In the genomic region with DNA sequence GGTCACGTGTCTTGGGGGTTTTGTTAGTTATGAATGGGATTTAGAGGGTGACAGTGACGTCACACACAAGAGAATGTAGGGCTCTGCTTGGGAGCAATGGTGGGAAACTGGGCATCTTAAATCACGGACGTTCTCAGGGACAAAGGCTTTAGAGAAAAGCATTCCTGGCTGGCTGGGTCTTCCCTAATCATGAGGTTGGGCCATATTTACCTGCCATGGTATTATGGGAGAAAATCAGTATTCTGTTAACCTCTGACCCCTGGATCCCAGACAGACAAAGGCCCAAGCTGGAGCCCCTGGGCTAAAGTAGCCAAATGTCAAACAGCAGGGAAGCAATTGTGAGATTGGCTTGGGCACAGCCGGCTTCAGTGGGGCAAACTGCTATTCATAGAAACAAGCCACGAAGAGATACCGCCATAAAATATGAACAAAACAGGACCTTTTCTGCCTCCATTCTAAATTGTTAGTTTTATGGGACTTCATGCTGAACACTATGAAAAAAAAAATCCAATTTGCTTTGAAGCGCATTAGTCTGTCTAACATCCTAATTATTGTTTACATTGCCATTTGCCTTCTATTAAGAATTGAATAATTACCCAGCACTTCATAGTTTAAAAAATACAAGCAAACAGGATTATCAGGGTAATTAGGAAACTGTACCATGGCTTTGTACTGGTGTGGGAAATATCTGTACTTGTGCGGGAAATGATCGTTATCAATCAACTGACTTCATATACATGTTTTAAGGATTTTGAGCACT, we compare ENCODE assay signal across 15 mouse cellular contexts. TPM values are rescaled to one million over a fixed set of nuclear protein-coding genes. Genes with fewer than 3 reads are reported as not detected.
DNase-seq lines count a peak whose midpoint lies in the region; ATAC-seq lines count a peak whose summit lies in the region.
"Had no signal": no experiment of that assay in that cellular context is flagged by ENCODE, and none has a peak within 500 bp of the region (broad histone marks: within the 10 kb centered on the region; RNA-seq: fewer than 3 reads in every experiment).

No protein-coding gene starts in this region.

- DNase-seq in midbrain, embryonic 10.5 days (ENCODE audit: low spot score), result peak; percentile 76
- peak; percentile 39 for DNase-seq in limb, embryonic 10.5 days (ENCODE audit: low spot score)
- DNase-seq in retina, embryonic 14.5 days (ENCODE audit: low spot score), result peak; percentile 70
- no peak for DNase-seq in kidney, adult 18-20 months
- DNase-seq in ovary, postnatal 10 days (ENCODE audit: low spot score), result no peak
- DNase-seq in heart, postnatal 4 days, result no peak
- DNase-seq: B cell, adult 2 months; cerebellum, adult 11-12 months; heart, postnatal 36 days; left cerebral cortex, postnatal 4 days had no signal

- H3K27ac ChIP-seq in midbrain, embryonic 10.5 days (replicated peaks), result peak overlapping the region; percentile 79
- H3K27ac ChIP-seq in midbrain, embryonic 15.5 days, result no peak overlapping the region
- H3K27ac ChIP-seq in forebrain, embryonic 12.5 days, result 0 out of 2 replicates have a peak overlapping the region, but pooled peaks have one; percentile 9
- no peak overlapping the region for H3K27ac ChIP-seq in limb, embryonic 10.5 days
- H3K27ac ChIP-seq: kidney, embryonic 15.5 days had no signal

- peaks cover 43% of the 10 kb centered on the region for H3K27me3 ChIP-seq in midbrain, embryonic 10.5 days (ENCODE audit: low read depth, poor library complexity, severe bottlenecking)
- no peaks in the 10 kb centered on the region for H3K27me3 ChIP-seq in midbrain, embryonic 15.5 days (replicated peaks)
- H3K27me3 ChIP-seq in forebrain, embryonic 12.5 days, result no peaks in the 10 kb centered on the region
- H3K27me3 ChIP-seq in limb, embryonic 10.5 days (ENCODE audit: low read depth, poor library complexity, severe bottlenecking), result no peaks in the 10 kb centered on the region
- H3K27me3 ChIP-seq: kidney, embryonic 15.5 days had no signal

- H3K36me3 ChIP-seq in midbrain, embryonic 10.5 days, result peaks cover 11% of the 10 kb centered on the region
- no peaks in the 10 kb centered on the region for H3K36me3 ChIP-seq in midbrain, embryonic 15.5 days (replicated peaks)
- H3K36me3 ChIP-seq in forebrain, embryonic 12.5 days (replicated peaks), result peaks cover 9% of the 10 kb centered on the region
- H3K36me3 ChIP-seq in limb, embryonic 10.5 days, result peaks cover 39% of the 10 kb centered on the region
- H3K36me3 ChIP-seq: G1E had no signal

- no peak for ATAC-seq in midbrain, embryonic 15.5 days (replicated peaks)
- no peak; the same call in 1 of the 2 replicates for ATAC-seq in forebrain, embryonic 12.5 days (ENCODE audit: low FRiP score)

- peaks cover 93% of the 10 kb centered on the region for H3K4me1 ChIP-seq in midbrain, embryonic 10.5 days
- H3K4me1 ChIP-seq in midbrain, embryonic 15.5 days, result peaks cover 45% of the 10 kb centered on the region
- peaks cover 73% of the 10 kb centered on the region for H3K4me1 ChIP-seq in forebrain, embryonic 12.5 days
- H3K4me1 ChIP-seq in limb, embryonic 10.5 days, result peaks cover 46% of the 10 kb centered on the region

- H3K4me2 ChIP-seq in midbrain, embryonic 15.5 days, result no peak overlapping the region
- peak overlapping the region; percentile 40 for H3K4me2 ChIP-seq in forebrain, embryonic 12.5 days
- H3K4me2 ChIP-seq: kidney, embryonic 15.5 days had no signal

- peak overlapping the region; percentile 38 for H3K4me3 ChIP-seq in midbrain, embryonic 10.5 days
- H3K4me3 ChIP-seq in midbrain, embryonic 15.5 days, result no peak overlapping the region
- H3K4me3 ChIP-seq in forebrain, embryonic 12.5 days (replicated peaks), result no peak overlapping the region
- no peak overlapping the region for H3K4me3 ChIP-seq in limb, embryonic 10.5 days
- H3K4me3 ChIP-seq: kidney, embryonic 15.5 days had no signal

- no peak overlapping the region for H3K9ac ChIP-seq in midbrain, embryonic 15.5 days
- H3K9ac ChIP-seq in forebrain, embryonic 12.5 days, result peak overlapping the region; percentile 17; the same call in 1 of the 2 replicates
- H3K9ac ChIP-seq: kidney, embryonic 15.5 days; liver, postnatal 0 days had no signal

- no peaks in the 10 kb centered on the region for H3K9me3 ChIP-seq in midbrain, embryonic 10.5 days (replicated peaks)
- H3K9me3 ChIP-seq in midbrain, embryonic 15.5 days, result no peaks in the 10 kb centered on the region
- H3K9me3 ChIP-seq in forebrain, embryonic 12.5 days, result no peaks in the 10 kb centered on the region
- H3K9me3 ChIP-seq in limb, embryonic 10.5 days (replicated peaks), result no peaks in the 10 kb centered on the region
- H3K9me3 ChIP-seq: kidney, embryonic 15.5 days had no signal

- 17% methylated on average over 10 of the region's 10 CpGs for WGBS in midbrain, embryonic 10.5 days
- 23% methylated on average over 10 of the region's 10 CpGs for WGBS in midbrain, embryonic 15.5 days
- 5% methylated on average over 10 of the region's 10 CpGs for WGBS in forebrain, embryonic 12.5 days
- WGBS in limb, embryonic 10.5 days, result 31% methylated on average over 10 of the region's 10 CpGs

RNA-seq across cellular contexts. Expression of a gene that starts 19.7 kb away (rescaled TPM):
- 17.1 and 22.9 TPM in 2 replicates for polyA plus RNA-seq in midbrain, embryonic 10.5 days (2016; fragmentation: Nextera tagmentation; extraction: Ambion mirVana)
- polyA plus RNA-seq in midbrain, embryonic 15.5 days (2015; fragmentation: Nextera tagmentation; extraction: Ambion mirVana), result 33.0 and 38.5 TPM in 2 replicates
- 56.2 and 58.4 TPM in 2 replicates for polyA plus RNA-seq in forebrain, embryonic 12.5 days (2016; fragmentation: Nextera tagmentation; extraction: Ambion mirVana)
- polyA plus RNA-seq in limb, embryonic 10.5 days (2016; fragmentation: Nextera tagmentation; extraction: Ambion mirVana), result 24.9 and 44.3 TPM in 2 replicates
- 10 to 100 TPM; 22.4 to 25.4 TPM for total RNA-seq in heart, postnatal 4 days (2021)
- polyA plus RNA-seq: G1E had no signal

Comparison
In these comparisons a context has a peak if more than half of its experiments do, and no peak if none do; other contexts are left out.
1. H3K27ac ChIP-seq: peak in midbrain, embryonic 10.5 days (single experiment) and forebrain, embryonic 12.5 days (single experiment); none in midbrain, embryonic 15.5 days (single experiment) and limb, embryonic 10.5 days (single experiment).
2. DNase-seq: peak in midbrain, embryonic 10.5 days (single experiment), limb, embryonic 10.5 days (single experiment) and retina, embryonic 14.5 days (single experiment); none in kidney, adult 18-20 months (single experiment), ovary, postnatal 10 days (single experiment) and heart, postnatal 4 days (single experiment).